Mouse (Mus musculus) heart, adult 2 months (tissue): ENCODE measurements around the gene Id1.

Source experiments
- CTCF ChIP-seq: fragments of 200-600 bp; IDR thresholded peaks from 2 replicates; pipeline ENCODE4 v1.8.1; 2022; ENCODE audit warnings: antibody characterized with exemption, mild to moderate bottlenecking, moderate library complexity
- POLR2A ChIP-seq: fragments of 200-500 bp; IDR thresholded peaks from 2 replicates; pipeline ENCODE4 v1.6.1; 2011; ENCODE audit warnings: mild to moderate bottlenecking, low read depth, low read length, control low read depth; ENCODE audit not compliant: insufficient read depth

GRCm38 (mm10) chr2:152784640-152785039, 48.6 kb downstream of the Id1 start:
- TF ChIP-seq CTCF (no peak), POLR2A (no peak)
